Mouse (Mus musculus) heart, embryonic 13.5 days (tissue): ENCODE measurements around the gene Nfatc3. TPM values are rescaled to one million over a fixed set of nuclear protein-coding genes. Genes with fewer than 3 reads are reported as not detected.
A peak's percentile ranks its signal among the peaks of the same experiment; 100 is the strongest.

Experiments
- ATAC-seq: fragments of 200-750 bp; cut with Nextera tagmentation; 2 replicates; pipeline ENCODE4 v1.8.0; 2017; ENCODE audit warnings: moderate TSS enrichment; ENCODE audit not compliant: insufficient number of reproducible peaks, low FRiP score, low TSS enrichment; ENCODE audit errors: extremely low read depth
- H3K27ac ChIP-seq: fragments of 300-500 bp; sonication (generic); replicated peaks from 2 replicates; pipeline ENCODE4 v1.5.1; 2015; ENCODE audit warnings: moderate library complexity, mild to moderate bottlenecking, inconsistent platforms
- H3K27me3 ChIP-seq: fragments of 300-500 bp; sonication (generic); replicated peaks from 2 replicates; pipeline ENCODE4 v1.6.1; 2015; ENCODE audit warnings: mild to moderate bottlenecking, inconsistent platforms
- H3K36me3 ChIP-seq: fragments of 300-500 bp; sonication (generic); 2 replicates; pipeline ENCODE4 v1.6.1; 2015; ENCODE audit warnings: mild to moderate bottlenecking, inconsistent platforms
- H3K4me1 ChIP-seq: fragments of 300-500 bp; sonication (generic); 2 replicates; pipeline ENCODE4 v1.6.1; 2015; ENCODE audit warnings: inconsistent platforms
- H3K4me2 ChIP-seq: fragments of 300-500 bp; sonication (generic); 2 replicates; pipeline ENCODE4 v1.6.1; 2015; ENCODE audit warnings: inconsistent platforms, mild to moderate bottlenecking, moderate library complexity
- H3K4me3 ChIP-seq: fragments of 300-500 bp; sonication (generic); 2 replicates; pipeline ENCODE4 v1.5.1; 2015; ENCODE audit warnings: moderate library complexity, mild to moderate bottlenecking, inconsistent platforms
- H3K9ac ChIP-seq: fragments of 300-500 bp; sonication (generic); 2 replicates; pipeline ENCODE4 v1.6.1; 2015; ENCODE audit warnings: inconsistent platforms, mild to moderate bottlenecking, moderate library complexity
- H3K9me3 ChIP-seq: fragments of 300-500 bp; sonication (generic); 2 replicates; pipeline ENCODE4 v1.6.1; 2016; ENCODE audit warnings: inconsistent platforms
- WGBS: fragments of 180-500 bp; shearing (Covaris S2); methylation state at CpG from one replicate; pipeline ENCODE4 v1.1.7; 2015; ENCODE audit warnings: mixed read lengths; 5-methylcytosine and 5-hydroxymethylcytosine counted together
- polyA plus RNA-seq: library from polyadenylated mRNA; unstranded; fragments of >200 nt; fragmentation: Nextera tagmentation; extraction: Ambion mirVana; gene quantifications from 2 replicates; pipeline ENCODE4 v1.2.1, GENCODE M21; 2015

Nfatc3 gene
- polyA plus RNA-seq, 1 experiment from 2014 or later, result 3.4 TPM

DNA sequence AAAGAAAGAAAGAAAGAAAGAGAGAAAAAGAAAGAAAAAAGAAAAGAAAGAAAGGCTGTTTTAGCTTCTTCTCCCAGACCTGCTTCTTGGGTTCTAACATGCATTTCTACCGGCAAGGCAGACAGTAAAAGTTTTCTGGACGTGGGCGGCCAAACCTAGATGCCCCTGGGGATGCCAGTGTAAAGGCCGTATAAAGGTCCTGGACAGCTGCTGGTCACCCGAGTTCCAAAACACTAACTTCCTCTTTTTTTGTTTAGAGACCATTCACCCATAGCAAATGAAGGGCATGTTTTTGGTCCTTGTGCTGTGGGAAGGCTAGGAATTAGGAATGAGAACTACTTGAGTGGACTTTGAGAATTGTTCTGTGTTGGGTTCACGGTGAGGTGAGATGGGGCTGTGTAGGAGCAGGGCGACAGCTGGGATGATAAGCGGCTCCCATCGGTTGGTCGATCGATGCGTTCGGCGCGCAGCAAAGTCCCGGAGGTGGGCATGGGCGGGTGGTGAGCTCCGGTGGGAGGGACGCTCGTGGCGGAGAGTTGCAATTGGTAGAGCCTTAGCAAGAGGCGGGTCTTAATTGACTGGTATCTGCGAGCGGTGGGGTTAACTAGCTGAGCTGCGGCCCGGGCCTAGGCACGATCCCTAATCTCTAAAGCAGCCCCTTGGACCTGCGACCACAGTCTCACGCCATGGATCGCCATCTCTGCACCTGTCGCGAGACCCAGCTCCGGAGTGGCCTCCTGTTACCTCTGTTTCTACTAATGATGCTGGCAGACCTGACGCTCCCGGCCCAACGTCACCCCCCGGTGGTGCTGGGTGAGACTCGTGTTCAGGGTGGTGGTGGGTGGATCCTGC, 91.4 kb downstream of the Nfatc3 start, which contains the start of gene Pla2g15:
Gene Pla2g15, plus strand, starts transcription at position 599 of the 852 bp plus-strand sequence.
- WGBS, result 2% methylated on average over 38 of the region's 38 CpGs
- Histone ChIP-seq H3K4me2 (peak within 1 kb of the TSS; percentile 86), H3K4me3 (peak within 1 kb of the TSS; percentile 68), H3K27ac (no peak within 1 kb of the TSS; the same call in 1 of the 2 replicates), H3K4me1 (peaks cover 25% of the 10 kb centered on the region), H3K36me3 (peaks cover 11% of the 10 kb centered on the region), H3K27me3 (no peaks in the 10 kb centered on the region), H3K9me3 (no peaks in the 10 kb centered on the region), H3K9ac (peak within 1 kb of the TSS; percentile 81)
- ATAC-seq, result peak; percentile 82

DNA sequence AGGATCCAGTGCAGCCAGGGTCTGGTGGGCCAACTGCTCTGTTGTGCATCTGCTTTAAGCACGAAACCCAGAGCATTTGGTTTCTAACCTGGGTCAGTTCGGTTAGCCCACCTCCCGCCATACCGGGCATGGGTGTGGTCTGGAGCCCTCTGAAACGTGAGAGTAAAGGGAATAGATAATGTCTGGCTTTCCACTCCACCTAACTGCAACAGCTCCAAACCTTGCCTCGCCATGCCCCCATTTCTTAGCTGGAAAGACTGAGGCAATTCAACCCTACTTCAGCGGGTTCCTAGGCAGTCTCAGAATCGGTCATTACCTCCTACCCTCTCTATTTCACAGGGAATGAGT, 92.0 kb downstream of the Nfatc3 start:
- Histone ChIP-seq H3K27me3 (no peaks in the 10 kb centered on the region), H3K4me2 (peak overlapping the region; percentile 86), H3K9me3 (no peaks in the 10 kb centered on the region), H3K27ac (no peak overlapping the region), H3K4me1 (peaks cover 25% of the 10 kb centered on the region), H3K9ac (peak overlapping the region; percentile 80), H3K36me3 (peaks cover 16% of the 10 kb centered on the region), H3K4me3 (peak overlapping the region; percentile 68)
- ATAC-seq, result no peak
- 17% methylated on average over 8 of the region's 8 CpGs for WGBS

- ATAC-seq, result no peak
- Histone ChIP-seq H3K27me3 (no peaks in the 10 kb centered on the region), H3K27ac (no peak overlapping the region), H3K4me2 (peak overlapping the region; percentile 86), H3K4me3 (peak overlapping the region; percentile 68), H3K9me3 (no peaks in the 10 kb centered on the region), H3K4me1 (peaks cover 25% of the 10 kb centered on the region), H3K9ac (peak overlapping the region; percentile 80), H3K36me3 (peaks cover 20% of the 10 kb centered on the region)
- WGBS, result 74% methylated on average over 9 of the region's 9 CpGs
Measured at GRCm38 (mm10) chr8:106151041-106151440, 92.4 kb downstream of the Nfatc3 start.

DNA sequence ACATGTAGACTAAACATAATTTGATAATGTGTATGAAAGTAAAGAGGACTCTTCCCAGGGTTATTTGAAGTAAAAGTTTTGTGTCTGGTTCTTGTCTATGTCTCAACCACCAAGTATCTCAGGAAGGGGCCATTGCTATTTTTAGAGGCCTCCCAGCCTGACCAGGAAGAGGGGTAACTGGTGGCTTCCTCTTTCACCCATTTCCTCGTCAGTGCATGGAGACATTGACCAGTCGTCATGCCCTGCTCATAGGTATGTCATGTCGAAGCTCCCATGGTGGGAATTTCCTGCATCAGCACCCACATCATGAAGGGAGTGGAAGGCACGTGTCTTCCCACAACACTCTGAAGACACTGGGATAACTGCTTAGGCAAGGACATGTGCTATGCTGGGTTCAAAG, 94.2 kb downstream of the Nfatc3 start:
- Histone ChIP-seq H3K9ac (no peak overlapping the region), H3K27ac (no peak overlapping the region), H3K9me3 (no peaks in the 10 kb centered on the region), H3K4me1 (peaks cover 25% of the 10 kb centered on the region), H3K27me3 (no peaks in the 10 kb centered on the region), H3K4me2 (no peak overlapping the region), H3K36me3 (peaks cover 34% of the 10 kb centered on the region), H3K4me3 (no peak overlapping the region)
- no peak for ATAC-seq
- 39% methylated on average over 4 of the region's 4 CpGs for WGBS

- Histone ChIP-seq H3K36me3 (peaks cover 65% of the 10 kb centered on the region), H3K9ac (no peak overlapping the region), H3K4me3 (no peak overlapping the region), H3K4me1 (peaks cover 10% of the 10 kb centered on the region), H3K9me3 (no peaks in the 10 kb centered on the region), H3K27me3 (no peaks in the 10 kb centered on the region), H3K4me2 (no peak overlapping the region), H3K27ac (no peak overlapping the region)
- WGBS, result 82% methylated on average over 1 of the region's 1 CpGs
- no peak for ATAC-seq
Measured at GRCm38 (mm10) chr8:106157419-106157818, 98.8 kb downstream of the Nfatc3 start.

- H3K4me1 ChIP-seq, result peaks cover under 1% of the 10 kb centered on the region; the same call in 1 of the 2 replicates
- 66% methylated on average over 10 of the region's 10 CpGs for WGBS
- H3K9ac ChIP-seq, result no peak overlapping the region
- H3K4me2 ChIP-seq, result no peak overlapping the region
- no peak overlapping the region for H3K4me3 ChIP-seq
- H3K27me3 ChIP-seq, result no peaks in the 10 kb centered on the region
- H3K27ac ChIP-seq, result no peak overlapping the region
- peaks cover 75% of the 10 kb centered on the region for H3K36me3 ChIP-seq
- no peaks in the 10 kb centered on the region for H3K9me3 ChIP-seq
- ATAC-seq, result no peak
Measured at GRCm38 (mm10) chr8:106158381-106158780, 99.7 kb downstream of the Nfatc3 start.

DNA sequence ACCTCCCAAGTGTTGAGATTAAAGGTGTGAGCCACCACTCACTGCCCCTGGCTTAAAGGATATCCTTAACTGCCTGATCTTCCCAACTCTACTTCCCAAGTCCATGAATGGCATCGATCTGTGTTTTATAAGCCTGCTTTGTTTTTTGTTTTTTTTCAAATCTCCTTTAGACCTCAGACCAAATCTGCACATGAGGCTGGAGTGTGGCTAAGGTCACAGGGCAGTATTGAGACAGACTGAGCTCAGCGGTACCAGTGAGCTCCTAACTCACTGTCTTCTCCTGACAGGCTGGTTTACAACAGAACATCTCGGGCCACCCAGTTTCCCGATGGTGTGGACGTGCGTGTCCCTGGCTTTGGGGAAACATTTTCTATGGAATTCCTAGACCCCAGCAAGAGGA, 101.2 kb downstream of the Nfatc3 start:
- no peak overlapping the region for H3K9ac ChIP-seq
- no peaks in the 10 kb centered on the region for H3K27me3 ChIP-seq
- no peaks in the 10 kb centered on the region for H3K4me1 ChIP-seq
- ATAC-seq, result no peak
- H3K27ac ChIP-seq, result no peak overlapping the region
- H3K4me2 ChIP-seq, result no peak overlapping the region
- H3K36me3 ChIP-seq, result peaks cover 79% of the 10 kb centered on the region
- 83% methylated on average over 6 of the region's 6 CpGs for WGBS
- H3K9me3 ChIP-seq, result no peaks in the 10 kb centered on the region
- H3K4me3 ChIP-seq, result no peak overlapping the region

- Histone ChIP-seq H3K4me2 (no peak overlapping the region), H3K9me3 (no peaks in the 10 kb centered on the region), H3K27me3 (no peaks in the 10 kb centered on the region), H3K4me3 (no peak overlapping the region), H3K4me1 (peaks cover 16% of the 10 kb centered on the region), H3K9ac (no peak overlapping the region), H3K36me3 (peaks cover 50% of the 10 kb centered on the region), H3K27ac (no peak overlapping the region)
- WGBS, result 83% methylated on average over 9 of the region's 9 CpGs
- ATAC-seq, result no peak
Measured at GRCm38 (mm10) chr8:106163251-106163650, 104.6 kb downstream of the Nfatc3 start.

DNA sequence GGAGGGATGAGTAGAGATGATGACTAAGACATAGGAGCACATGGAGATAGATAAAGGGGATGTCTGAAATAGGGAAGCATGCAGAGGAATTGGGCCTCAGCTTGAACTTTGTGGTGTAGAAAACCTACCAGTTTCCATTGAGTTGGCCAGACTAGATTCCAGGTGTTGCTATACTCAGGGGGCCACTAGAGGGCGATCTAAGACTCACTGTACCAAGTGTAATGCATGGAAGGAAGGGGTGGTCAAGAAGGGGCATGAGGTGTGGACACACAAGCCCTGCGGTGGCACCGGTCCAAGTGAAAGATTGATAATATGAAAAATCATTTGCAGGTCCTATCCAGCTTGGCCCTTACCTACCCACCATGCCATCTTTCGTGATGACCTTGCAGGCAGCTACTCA, 106.8 kb downstream of the Nfatc3 start:
- no peak overlapping the region for H3K9ac ChIP-seq

DNA sequence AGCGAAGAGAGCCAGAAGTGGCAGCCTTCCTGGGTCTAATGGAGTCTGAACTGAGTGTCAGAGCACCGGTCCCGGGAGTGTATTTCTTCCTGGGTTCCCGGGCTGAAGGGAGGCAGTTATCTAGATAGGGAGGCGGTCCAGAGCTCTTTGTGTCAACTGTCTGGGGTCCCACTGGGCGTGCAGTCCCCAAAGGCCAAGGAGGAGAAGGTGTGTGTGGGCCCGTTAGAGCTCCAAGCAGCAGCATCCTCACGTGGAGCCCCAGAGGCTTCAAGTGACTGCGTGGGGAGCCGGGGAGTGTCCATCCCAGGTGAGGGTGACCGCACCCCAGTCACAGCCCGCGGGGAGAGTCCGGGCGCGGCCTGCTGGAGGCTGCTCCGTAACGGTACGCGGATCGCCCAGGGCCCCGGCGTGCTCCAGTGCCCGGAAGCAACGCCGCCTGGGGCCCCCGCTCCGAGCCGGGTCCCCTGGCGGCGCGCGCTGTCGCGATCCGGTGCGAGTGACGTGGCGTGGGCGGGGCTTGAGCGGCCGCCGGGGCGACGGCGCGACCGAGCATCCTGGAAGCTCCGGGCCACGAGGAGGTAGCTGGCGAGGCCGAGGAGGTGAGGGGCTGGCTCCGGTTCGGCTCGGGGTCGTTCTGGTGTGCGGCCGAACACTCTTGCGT, 109.8 kb downstream of the Nfatc3 start, which contains the start of gene Slc7a6:
Gene Slc7a6, plus strand, starts transcription at position 502 of the 661 bp plus-strand sequence.
- peaks cover 12% of the 10 kb centered on the region for H3K36me3 ChIP-seq
- peaks cover 26% of the 10 kb centered on the region for H3K4me1 ChIP-seq
- peak within 1 kb of the TSS; percentile 95 for H3K4me2 ChIP-seq
- H3K27ac ChIP-seq, result peak within 1 kb of the TSS; percentile 90
- peak within 1 kb of the TSS; percentile 91 for H3K9ac ChIP-seq
- no peaks in the 10 kb centered on the region for H3K9me3 ChIP-seq
- no peaks in the 10 kb centered on the region for H3K27me3 ChIP-seq
- peak within 1 kb of the TSS; percentile 83 for H3K4me3 ChIP-seq
- peak; percentile 84 for ATAC-seq
- 1% methylated on average over 57 of the region's 59 CpGs for WGBS

More for the DNA sequence above, 106.8 kb downstream of the Nfatc3 start:
- Histone ChIP-seq H3K4me1 (peaks cover 26% of the 10 kb centered on the region), H3K9me3 (no peaks in the 10 kb centered on the region), H3K36me3 (peaks cover 43% of the 10 kb centered on the region), H3K27me3 (no peaks in the 10 kb centered on the region), H3K4me2 (no peak overlapping the region), H3K27ac (no peak overlapping the region), H3K4me3 (no peak overlapping the region)
- 35% methylated on average over 4 of the region's 4 CpGs for WGBS
- ATAC-seq, result no peak

DNA sequence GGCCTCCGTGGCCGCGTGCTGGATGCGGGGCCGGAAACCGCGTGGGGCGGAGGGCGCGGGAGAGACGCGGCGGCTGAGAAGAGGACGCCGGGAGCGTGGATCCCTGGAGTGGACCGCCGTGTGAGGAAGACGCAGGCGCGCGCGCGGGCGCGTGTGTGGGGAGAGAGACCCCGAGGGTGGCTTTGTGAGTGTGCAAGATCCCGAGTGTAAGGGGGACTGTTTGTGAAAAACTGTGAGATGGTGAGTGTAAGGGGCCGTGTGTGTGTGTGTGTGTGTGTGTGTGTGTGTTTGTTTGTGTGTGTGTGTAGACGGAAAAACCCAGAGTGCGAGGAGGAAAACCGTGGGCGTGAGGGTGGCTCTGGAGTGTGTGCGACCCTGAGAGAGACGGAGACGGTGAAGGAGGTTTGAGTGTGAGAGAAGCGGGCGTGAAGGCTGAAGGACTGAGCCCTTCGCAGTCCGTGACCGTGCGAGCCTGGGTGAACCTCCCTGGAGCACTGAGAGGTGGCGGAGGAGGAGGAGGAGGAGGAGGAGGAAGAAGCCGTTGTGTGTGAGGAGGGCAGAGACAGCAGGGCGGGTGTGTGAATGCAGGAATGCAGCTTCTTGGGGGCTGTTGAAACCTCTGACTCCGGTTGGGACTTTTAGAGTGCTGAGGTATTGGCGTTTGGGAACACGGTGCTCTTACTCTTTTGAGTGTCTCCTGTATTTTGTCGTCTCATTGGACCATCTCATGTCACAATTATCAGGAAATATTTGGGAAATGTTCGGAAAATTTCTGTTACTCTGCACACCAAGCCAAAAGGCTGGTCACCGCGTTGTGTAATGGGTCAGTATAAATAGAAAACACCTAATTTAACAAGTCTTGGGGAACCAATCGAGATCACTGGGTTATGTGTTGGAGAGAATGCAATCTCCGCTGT, 110.6 kb downstream of the Nfatc3 start:
- no peaks in the 10 kb centered on the region for H3K27me3 ChIP-seq
- peak overlapping the region; percentile 91 for H3K9ac ChIP-seq
- H3K27ac ChIP-seq, result peak overlapping the region; percentile 90
- ATAC-seq, result no peak
- 1% methylated on average over 53 of the region's 54 CpGs for WGBS
- peak overlapping the region; percentile 95 for H3K4me2 ChIP-seq
- peaks cover 4% of the 10 kb centered on the region for H3K36me3 ChIP-seq
- peaks cover 26% of the 10 kb centered on the region for H3K4me1 ChIP-seq
- peak overlapping the region; percentile 83 for H3K4me3 ChIP-seq
- no peaks in the 10 kb centered on the region for H3K9me3 ChIP-seq
